Mouse (Mus musculus): ENCODE results near the gene Rgs10. TPM values are rescaled to one million over a fixed set of nuclear protein-coding genes. Genes with fewer than 3 reads are reported as not detected.

The Rgs10 gene
- total and polyA plus RNA-seq, 3 experiments, result 5.4 to 7.4 (median 6.5) TPM

- Histone ChIP-seq H3K36me3 (replicated peaks in 1 of 2; ENCODE audit: control insufficient read depth in 1 of 2, insufficient read depth in 1 of 2, low read length in 1 of 2) (no peaks in the 10 kb centered on the region), H3K4me2 (ENCODE audit: insufficient read depth, low read depth, poor library complexity, severe bottlenecking) (no peak overlapping the region), H3K27ac (ENCODE audit: insufficient read depth, low read depth) (no peak overlapping the region), H3K27me3 (replicated peaks) (peaks cover 8% of the 10 kb centered on the region), H3K9ac (ENCODE audit: insufficient read depth, low read depth) (no peak overlapping the region), H3K9me3 (replicated peaks; ENCODE audit: low read length) (no peaks in the 10 kb centered on the region), H3K79me2 (replicated peaks; ENCODE audit: control insufficient read depth, extremely low read depth, insufficient read depth, poor library complexity, severe bottlenecking) (no peaks in the 10 kb centered on the region), H3K4me3 (replicated peaks in 1 of 3; ENCODE audit: low read depth in 2 of 3, low read length in 2 of 3, poor library complexity in 1 of 3) (no peak overlapping the region), H3K4me1 (ENCODE audit: control insufficient read depth in 1 of 2, insufficient read depth in 2 of 2) (no peaks in the 10 kb centered on the region)
- TF ChIP-seq IRF4 (IDR thresholded peaks at IDR 0.05; ENCODE audit: low read depth, low read length) (no peak), NRF1 (IDR thresholded peaks at IDR 0.05; ENCODE audit: low read depth, low read length) (no peak), ZNF384 (IDR thresholded peaks at IDR 0.05; ENCODE audit: low read depth, low read length) (no peak), CHD1 (IDR thresholded peaks at IDR 0.05; ENCODE audit: low read depth, low read length) (no peak), RCOR1 (conservative IDR thresholded peaks at IDR 0.05; ENCODE audit: low read depth, low read length) (no peak), JUND (conservative IDR thresholded peaks at IDR 0.05; ENCODE audit: low read depth, low read length) (no peak), USF1 (IDR thresholded peaks at IDR 0.05; ENCODE audit: low read depth, low read length) (no peak), ZKSCAN1 (IDR thresholded peaks at IDR 0.05; ENCODE audit: borderline replicate concordance, low read depth, low read length) (no peak), ELF1 (IDR thresholded peaks at IDR 0.05; ENCODE audit: low read depth, low read length) (no peak), MEF2A (IDR thresholded peaks at IDR 0.05; ENCODE audit: borderline replicate concordance, low read depth, low read length) (no peak), JUN (IDR thresholded peaks at IDR 0.05; ENCODE audit: insufficient read depth, low read depth, low read length) (no peak), POLR2A (IDR thresholded peaks at IDR 0.05; ENCODE audit: low read depth, low read length) (no peak), MAZ (IDR thresholded peaks at IDR 0.05; ENCODE audit: low read depth, low read length) (no peak), POLR2AphosphoS2 (IDR thresholded peaks at IDR 0.05; ENCODE audit: low read depth, low read length) (no peak), RAD21 (IDR thresholded peaks at IDR 0.05; ENCODE audit: low read depth, low read length) (no peak)
- dilution Hi-C loops (cut with MboI; ENCODE audit: extremely low pct_ligation_motif_present, extremely low pct_unique_long_range_greater_than_20kb, low sequenced_read_pairs), result no loop called here
- in situ Hi-C loops (cut with MboI; ENCODE audit: low pct_ligation_motif_present, low pct_unique_long_range_greater_than_20kb, low sequenced_read_pairs), result no loop called here
- DNase-seq (ENCODE audit: extremely low read depth), result no peak
Measured at GRCm38 (mm10) chr7:128352721-128353120, 65.8 kb downstream of the Rgs10 start.

GRCm38 (mm10) chr7:128351176-128351575 lies 67.4 kb downstream of the Rgs10 start:
- Histone ChIP-seq H3K27me3 (replicated peaks) (peaks cover 19% of the 10 kb centered on the region), H3K79me2 (replicated peaks; ENCODE audit: control insufficient read depth, extremely low read depth, insufficient read depth, poor library complexity, severe bottlenecking) (no peaks in the 10 kb centered on the region), H3K4me3 (replicated peaks in 1 of 3; ENCODE audit: low read depth in 2 of 3, low read length in 2 of 3, poor library complexity in 1 of 3) (no peak overlapping the region), H3K27ac (ENCODE audit: insufficient read depth, low read depth) (no peak overlapping the region), H3K4me2 (ENCODE audit: insufficient read depth, low read depth, poor library complexity, severe bottlenecking) (no peak overlapping the region), H3K9me3 (replicated peaks; ENCODE audit: low read length) (no peaks in the 10 kb centered on the region), H3K36me3 (replicated peaks in 1 of 2; ENCODE audit: control insufficient read depth in 1 of 2, insufficient read depth in 1 of 2, low read length in 1 of 2) (no peaks in the 10 kb centered on the region), H3K4me1 (ENCODE audit: control insufficient read depth in 1 of 2, insufficient read depth in 2 of 2) (no peaks in the 10 kb centered on the region), H3K9ac (ENCODE audit: insufficient read depth, low read depth) (no peak overlapping the region)
- dilution Hi-C loops (cut with MboI; ENCODE audit: extremely low pct_ligation_motif_present, extremely low pct_unique_long_range_greater_than_20kb, low sequenced_read_pairs), result no loop called here
- in situ Hi-C loops (cut with MboI; ENCODE audit: low pct_ligation_motif_present, low pct_unique_long_range_greater_than_20kb, low sequenced_read_pairs), result no loop called here
- DNase-seq (ENCODE audit: extremely low read depth), result no peak
- TF ChIP-seq NRF1 (IDR thresholded peaks at IDR 0.05; ENCODE audit: low read depth, low read length) (no peak), POLR2AphosphoS2 (IDR thresholded peaks at IDR 0.05; ENCODE audit: low read depth, low read length) (no peak), POLR2A (IDR thresholded peaks at IDR 0.05; ENCODE audit: low read depth, low read length) (no peak), GABPA (IDR thresholded peaks at IDR 0.05; ENCODE audit: insufficient replicate concordance, low read depth, low read length) (no peak), NELFE (IDR thresholded peaks at IDR 0.05; ENCODE audit: low read depth, low read length) (no peak), MEF2A (IDR thresholded peaks at IDR 0.05; ENCODE audit: borderline replicate concordance, low read depth, low read length) (no peak)

Measured in CH12.LX (cell line).